Mouse (Mus musculus) retina, postnatal 1 day (tissue): Measurements from ENCODE around the gene Aurka.

Experiments
- DNase-seq: peaks from one replicate; pipeline ENCODE4 v3.0.0-alpha.2; 2012

The Aurka gene

GRCm38 (mm10) chr2:172311731-172312130, 58.6 kb downstream of the Aurka start:
- DNase-seq: no peak

- DNase-seq: no peak
Observed at GRCm38 (mm10) chr2:172306544-172306943, 63.8 kb downstream of the Aurka start.
